Mouse (Mus musculus) megakaryocyte, embryonic 14.5 days (primary cell): Measurements from ENCODE around the gene Rnf39. TPM values are rescaled to one million over a fixed set of nuclear protein-coding genes. Genes with fewer than 3 reads are reported as not detected.

Source experiments
- H3K27me3 ChIP-seq: replicated peaks from 2 replicates; pipeline ENCODE3; 2012; ENCODE audit warnings: inconsistent platforms
- H3K36me3 ChIP-seq: replicated peaks from 2 replicates; pipeline ENCODE3; 2012; ENCODE audit warnings: low read length, inconsistent platforms, mixed read lengths
- H3K4me1 ChIP-seq: 2 replicates; pipeline ENCODE4 v1.6.1; 2012; ENCODE audit warnings: inconsistent platforms
- H3K4me3 ChIP-seq: replicated peaks from 2 replicates; pipeline ENCODE3; 2012; ENCODE audit warnings: moderate library complexity, mild to moderate bottlenecking, inconsistent platforms
- H3K9me3 ChIP-seq: 2 replicates; pipeline ENCODE4 v1.6.1; 2012; ENCODE audit warnings: inconsistent platforms
- FLI1 ChIP-seq: IDR thresholded peaks from 2 replicates; pipeline ENCODE4 v1.6.1; 2012; ENCODE audit warnings: low read length, inconsistent platforms, mixed read lengths
- GATA1 ChIP-seq: IDR thresholded peaks from 3 replicates; pipeline ENCODE4 v1.6.1; 2012; ENCODE audit warnings: mixed read lengths, low read length, inconsistent platforms, borderline replicate concordance
- polyA plus RNA-seq: library from polyadenylated mRNA; stranded (reverse); fragments of >175 nt; gene quantifications from 2 replicates; pipeline ENCODE4 v1.2.3, GENCODE M21; 2012; ENCODE audit warnings: low replicate concordance; ENCODE audit not compliant: insufficient read depth

Gene Rnf39
- polyA plus RNA-seq, 1 experiment, result not detected

- Histone ChIP-seq H3K4me3 (no peak overlapping the region), H3K9me3 (no peaks in the 10 kb centered on the region), H3K4me1 (peaks cover under 1% of the 10 kb centered on the region; the same call in 1 of the 2 replicates), H3K36me3 (no peaks in the 10 kb centered on the region), H3K27me3 (peaks cover 62% of the 10 kb centered on the region)
- no peak for TF ChIP-seq FLI1
- TF ChIP-seq GATA1, result no peak
Measured at GRCm38 (mm10) chr17:36909802-36910201, 32.9 kb upstream of the Rnf39 start.

GRCm38 (mm10) chr17:36912031-36912430 is 30.7 kb upstream of the Rnf39 start:
- Histone ChIP-seq H3K36me3 (no peaks in the 10 kb centered on the region), H3K27me3 (peaks cover 53% of the 10 kb centered on the region), H3K9me3 (no peaks in the 10 kb centered on the region), H3K4me3 (no peak overlapping the region), H3K4me1 (peaks cover 6% of the 10 kb centered on the region)
- TF ChIP-seq GATA1 (no peak), FLI1 (no peak)

GRCm38 (mm10) chr17:36914108-36914507 is 28.6 kb upstream of the Rnf39 start:
- TF ChIP-seq FLI1, result no peak
- TF ChIP-seq GATA1, result no peak
- H3K4me3 ChIP-seq, result no peak overlapping the region

GRCm38 (mm10) chr17:36915076-36915475 is 27.6 kb upstream of the Rnf39 start:
- Histone ChIP-seq H3K4me3 (peak overlapping the region; percentile 53), H3K9me3 (no peaks in the 10 kb centered on the region), H3K36me3 (no peaks in the 10 kb centered on the region), H3K4me1 (peaks cover 6% of the 10 kb centered on the region), H3K27me3 (peaks cover 35% of the 10 kb centered on the region)
- TF ChIP-seq FLI1 (no peak), GATA1 (no peak)

More at GRCm38 (mm10) chr17:36914108-36914507, 28.6 kb upstream of the Rnf39 start:
- Histone ChIP-seq H3K4me1 (peaks cover 6% of the 10 kb centered on the region), H3K9me3 (no peaks in the 10 kb centered on the region), H3K27me3 (peaks cover 42% of the 10 kb centered on the region), H3K36me3 (no peaks in the 10 kb centered on the region)

GRCm38 (mm10) chr17:36920239-36920638 is 22.5 kb upstream of the Rnf39 start:
- H3K27me3 ChIP-seq, result peaks cover 40% of the 10 kb centered on the region
- H3K9me3 ChIP-seq, result no peaks in the 10 kb centered on the region; the same call in 1 of the 2 replicates
- no peak overlapping the region for H3K4me3 ChIP-seq
- TF ChIP-seq GATA1 (no peak), FLI1 (no peak)
- no peaks in the 10 kb centered on the region for H3K36me3 ChIP-seq
- peaks cover 1% of the 10 kb centered on the region for H3K4me1 ChIP-seq

- H3K27me3 ChIP-seq, result peaks cover 32% of the 10 kb centered on the region
- H3K4me1 ChIP-seq, result no peaks in the 10 kb centered on the region
- no peaks in the 10 kb centered on the region; the same call in 1 of the 2 replicates for H3K9me3 ChIP-seq
- no peak overlapping the region for H3K4me3 ChIP-seq
- H3K36me3 ChIP-seq, result no peaks in the 10 kb centered on the region
- TF ChIP-seq FLI1, result no peak
- TF ChIP-seq GATA1, result no peak
Measured at GRCm38 (mm10) chr17:36922715-36923114, 20.0 kb upstream of the Rnf39 start.

- H3K27me3 ChIP-seq, result peaks cover 33% of the 10 kb centered on the region
- no peaks in the 10 kb centered on the region for H3K4me1 ChIP-seq
- no peaks in the 10 kb centered on the region for H3K36me3 ChIP-seq
- no peak for TF ChIP-seq GATA1
- TF ChIP-seq FLI1, result no peak
- no peaks in the 10 kb centered on the region; the same call in 1 of the 2 replicates for H3K9me3 ChIP-seq
- H3K4me3 ChIP-seq, result no peak overlapping the region
Measured at GRCm38 (mm10) chr17:36923491-36923890, 19.2 kb upstream of the Rnf39 start.

GRCm38 (mm10) chr17:36927496-36928120 is 15.1 kb upstream of the Rnf39 start:
- Histone ChIP-seq H3K27me3 (peaks cover 29% of the 10 kb centered on the region), H3K36me3 (no peaks in the 10 kb centered on the region), H3K9me3 (no peaks in the 10 kb centered on the region; the same call in 1 of the 2 replicates), H3K4me1 (peaks cover 11% of the 10 kb centered on the region), H3K4me3 (no peak overlapping the region)
- TF ChIP-seq GATA1 (no peak), FLI1 (no peak)

GRCm38 (mm10) chr17:36929236-36929932 is 13.3 kb upstream of the Rnf39 start:
- TF ChIP-seq GATA1, result no peak
- TF ChIP-seq FLI1, result no peak
- no peak overlapping the region for H3K4me3 ChIP-seq
- H3K36me3 ChIP-seq, result no peaks in the 10 kb centered on the region
- H3K4me1 ChIP-seq, result peaks cover 11% of the 10 kb centered on the region
- H3K9me3 ChIP-seq, result no peaks in the 10 kb centered on the region; the same call in 1 of the 2 replicates
- H3K27me3 ChIP-seq, result peaks cover 31% of the 10 kb centered on the region

GRCm38 (mm10) chr17:36930233-36930632 is 12.5 kb upstream of the Rnf39 start:
- TF ChIP-seq GATA1, result no peak
- TF ChIP-seq FLI1, result no peak
- no peaks in the 10 kb centered on the region; the same call in 1 of the 2 replicates for H3K9me3 ChIP-seq
- H3K27me3 ChIP-seq, result peaks cover 31% of the 10 kb centered on the region
- H3K36me3 ChIP-seq, result no peaks in the 10 kb centered on the region
- H3K4me1 ChIP-seq, result peaks cover 11% of the 10 kb centered on the region
- no peak overlapping the region for H3K4me3 ChIP-seq
